Mouse (Mus musculus) retina, embryonic 14.5 days (tissue): ENCODE measurements around the gene Sumf2.
"Not testable (repeated sequence)": the region's sequence is repeated elsewhere in the genome, so short reads cannot be mapped to it uniquely, and the experiment has no call there.

Source experiments
- DNase-seq: peaks from one replicate; pipeline ENCODE4 v3.0.0-alpha.2; 2015; ENCODE audit warnings: low spot score

Sumf2 gene

DNA sequence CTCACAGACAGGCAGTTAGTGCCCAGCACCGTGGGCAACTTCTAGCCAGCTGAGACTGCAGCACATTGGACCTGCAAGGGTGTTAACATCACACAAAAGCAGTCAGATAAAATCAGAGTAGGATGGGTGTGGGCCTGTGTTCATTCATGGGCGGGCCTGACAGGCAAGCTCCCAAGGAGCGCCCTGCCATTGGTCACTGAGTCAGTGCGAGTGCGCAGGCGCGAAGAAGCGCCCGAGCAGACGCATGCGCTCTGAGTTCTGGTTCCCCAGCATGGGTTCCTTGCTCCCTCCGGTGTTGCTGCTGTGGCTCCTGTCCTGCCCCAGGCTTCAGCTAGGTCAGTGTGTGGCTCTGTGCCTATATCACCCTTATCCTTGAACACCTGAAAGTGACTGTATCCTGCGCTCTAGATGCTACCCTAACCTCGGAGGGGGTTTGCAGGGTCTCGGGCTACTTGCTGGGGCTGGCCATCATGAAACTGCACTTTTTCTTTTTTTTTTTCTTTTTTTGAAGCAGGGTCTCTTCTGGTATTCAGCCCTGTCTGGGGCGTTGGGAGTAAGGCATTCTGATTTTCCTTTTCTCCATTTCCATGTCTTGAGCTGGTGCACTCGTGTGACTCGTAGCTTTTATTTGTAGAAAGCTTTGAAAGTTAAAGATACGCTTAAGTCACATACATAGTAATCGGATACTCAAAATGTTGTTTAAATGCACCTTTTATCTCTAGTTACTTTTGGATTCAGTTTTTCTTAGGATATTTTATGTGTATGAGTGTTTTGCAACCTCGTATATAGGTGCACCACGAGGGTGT lies at the start of gene Sumf2:
TSS of gene Sumf2 (plus strand) at position 235 of the 806 bp plus-strand sequence.
- DNase-seq = peak; percentile 99

DNA sequence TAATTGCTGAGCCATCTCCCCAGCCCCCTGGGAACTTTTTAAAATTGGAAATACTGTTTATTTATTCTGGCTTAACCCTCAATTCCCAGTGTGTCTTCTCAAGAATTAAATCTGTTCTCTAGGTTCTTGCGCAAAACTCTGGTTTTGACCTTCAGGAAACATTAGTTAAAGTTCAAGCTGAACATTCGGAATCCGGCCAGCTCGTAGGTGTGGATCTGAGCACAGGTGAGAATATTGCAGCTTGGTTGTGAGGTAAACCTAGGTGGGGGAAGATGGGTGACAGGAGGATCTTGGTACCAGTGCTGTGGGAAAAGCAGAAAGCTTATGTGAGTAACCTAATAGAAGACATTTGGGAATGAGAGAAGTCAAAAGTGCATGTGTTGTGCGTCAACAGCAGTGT lies 1.9 kb upstream of the Sumf2 start:
- no peak for DNase-seq

- DNase-seq = no peak
These were observed 703 bp downstream of the Sumf2 start for GRCm38 (mm10) chr5:129847558-129847820.

- DNase-seq = no peak
These were observed 8.4 kb downstream of the Sumf2 start for GRCm38 (mm10) chr5:129855163-129855562.

DNA sequence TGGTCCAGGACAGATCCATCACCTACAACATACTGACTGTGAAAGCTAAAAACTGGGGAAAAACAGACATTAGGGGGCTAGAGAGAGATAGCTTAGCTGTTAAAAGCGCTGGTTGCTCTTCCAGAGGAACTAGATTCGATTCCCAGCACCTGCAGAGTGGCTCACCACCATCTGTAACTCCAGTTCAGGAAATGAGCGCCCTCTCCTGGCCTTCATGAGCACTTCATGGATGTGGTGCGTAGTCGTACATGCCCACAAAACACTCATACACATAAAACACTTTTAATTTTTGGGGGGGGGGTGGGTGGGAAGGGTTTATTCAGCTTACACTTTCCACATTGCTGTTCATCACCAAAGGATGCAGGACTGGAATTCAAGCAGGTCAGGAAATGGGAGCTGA lies 9.6 kb downstream of the Sumf2 start:
- no peak for DNase-seq

- DNase-seq = no peak
These were observed 15.5 kb downstream of the Sumf2 start for GRCm38 (mm10) chr5:129862325-129862724.

DNA sequence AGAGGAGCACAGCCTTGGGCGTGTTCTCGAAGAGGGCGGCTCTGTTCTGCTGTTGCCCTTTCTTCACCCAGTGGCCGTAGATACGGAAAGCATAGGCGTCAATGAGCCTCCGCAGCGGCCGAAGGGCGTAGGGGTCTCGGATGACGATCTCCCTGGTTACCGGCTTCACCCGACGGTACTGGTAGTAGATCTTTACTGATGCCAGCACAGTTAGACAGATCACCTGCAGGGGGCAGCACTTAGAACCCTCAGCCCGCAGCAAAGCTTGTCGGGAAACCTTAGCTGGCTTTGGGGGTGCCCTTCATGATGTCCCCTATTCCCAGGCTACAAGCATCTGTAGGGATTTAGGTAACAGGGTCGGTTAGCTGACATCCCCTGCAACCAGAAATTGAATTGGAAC lies 17.7 kb downstream of the Sumf2 start:
- DNase-seq = peak; percentile 64

- DNase-seq = no peak
These were observed 19.1 kb downstream of the Sumf2 start for GRCm38 (mm10) chr5:129865841-129866240.

DNA sequence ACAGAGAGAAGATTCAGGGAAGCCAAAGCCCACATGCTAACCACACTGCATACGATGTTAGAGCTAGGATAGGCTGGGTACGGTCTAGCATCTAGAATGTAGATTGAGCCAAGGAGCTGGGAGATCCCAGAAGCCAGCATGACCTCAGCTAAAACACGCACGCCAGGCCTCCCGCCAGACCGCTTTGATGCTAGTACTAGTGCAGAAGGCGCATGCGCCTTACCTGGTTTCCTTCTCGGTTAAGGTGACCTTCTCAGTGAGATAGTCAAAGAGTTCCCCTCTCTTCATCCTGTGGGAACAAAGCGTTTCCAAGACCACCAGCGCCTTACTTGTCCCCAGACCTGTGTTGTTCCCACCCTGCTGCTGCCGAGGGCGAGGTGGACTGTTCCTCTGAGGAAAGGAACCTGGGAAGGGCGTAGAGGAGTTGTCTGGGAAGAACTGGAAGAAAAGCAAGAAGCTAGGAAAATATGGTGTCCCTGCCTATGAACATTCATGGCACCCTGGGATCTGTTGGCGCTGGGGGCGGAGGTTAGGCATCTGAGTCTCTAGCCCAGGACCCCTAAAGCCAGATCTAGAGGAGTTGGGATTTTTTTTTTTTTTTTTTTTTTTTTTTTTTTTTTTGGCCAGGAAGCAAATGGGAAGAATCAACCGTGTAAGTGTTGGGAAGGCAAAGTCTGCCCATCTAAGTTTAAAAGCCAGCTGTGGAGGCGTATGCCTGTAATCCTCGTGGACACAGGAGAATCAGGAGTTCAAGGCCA lies 22.6 kb downstream of the Sumf2 start:
- no peak for DNase-seq

DNA sequence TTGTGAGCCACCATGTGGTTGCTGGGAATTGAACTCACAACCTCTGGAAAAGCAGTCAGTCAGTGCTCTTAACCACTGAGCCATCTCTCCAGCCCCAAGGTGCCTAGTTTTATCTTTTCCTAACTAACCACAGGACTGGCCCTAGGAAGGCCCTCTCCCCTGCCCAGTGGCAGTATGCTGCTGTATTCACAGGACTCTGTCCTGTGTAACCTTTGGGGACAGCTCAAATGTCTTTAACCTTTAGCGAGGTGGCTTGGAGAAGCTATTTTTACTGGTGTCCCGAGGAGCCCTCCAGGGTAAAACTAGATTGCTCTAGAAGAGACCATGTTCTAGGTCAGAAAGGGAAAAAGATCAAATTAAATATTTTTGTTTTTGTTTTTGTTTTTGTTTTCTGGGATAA lies 24.5 kb downstream of the Sumf2 start:
- DNase-seq = no peak

DNA sequence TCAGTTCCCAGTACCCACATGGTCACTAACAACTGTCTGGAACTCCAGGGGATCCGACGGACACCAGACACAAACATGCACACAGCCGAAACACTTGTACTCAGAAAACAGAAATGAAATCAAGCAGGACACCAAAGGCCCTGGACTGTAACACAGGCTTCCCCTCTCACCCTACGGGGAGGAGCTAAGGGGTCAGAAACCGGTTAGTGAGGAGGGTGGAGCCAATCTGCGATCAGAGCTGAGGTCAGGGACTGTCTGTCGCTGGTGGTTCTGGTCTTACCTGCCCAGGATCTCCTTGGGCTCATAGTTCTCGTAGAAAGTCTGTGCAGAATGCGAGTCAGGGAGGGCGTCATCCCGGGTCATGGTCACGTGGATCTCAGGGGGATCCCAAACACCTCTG lies 27.2 kb downstream of the Sumf2 start:
- no peak for DNase-seq

DNA sequence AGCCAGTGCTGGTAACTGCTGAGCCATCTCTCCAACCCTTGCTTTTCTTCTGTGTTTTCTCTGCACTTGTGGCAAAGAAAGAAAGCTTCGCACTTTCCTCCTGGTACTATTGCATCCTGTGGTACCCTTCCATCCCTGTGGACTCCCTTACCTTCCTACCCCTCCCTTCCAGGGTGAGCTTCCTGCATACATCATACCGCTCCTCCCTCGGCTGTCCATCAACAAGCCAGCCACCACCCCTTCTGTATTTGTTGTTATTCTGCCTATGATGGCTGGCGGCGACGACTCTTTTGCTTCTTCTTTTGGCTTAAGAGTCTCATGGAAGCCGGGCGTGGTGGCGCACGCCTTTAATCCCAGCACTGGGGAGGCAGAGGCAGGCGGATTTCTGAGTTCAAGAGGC lies 28.3 kb downstream of the Sumf2 start:
- DNase-seq = no peak

DNA sequence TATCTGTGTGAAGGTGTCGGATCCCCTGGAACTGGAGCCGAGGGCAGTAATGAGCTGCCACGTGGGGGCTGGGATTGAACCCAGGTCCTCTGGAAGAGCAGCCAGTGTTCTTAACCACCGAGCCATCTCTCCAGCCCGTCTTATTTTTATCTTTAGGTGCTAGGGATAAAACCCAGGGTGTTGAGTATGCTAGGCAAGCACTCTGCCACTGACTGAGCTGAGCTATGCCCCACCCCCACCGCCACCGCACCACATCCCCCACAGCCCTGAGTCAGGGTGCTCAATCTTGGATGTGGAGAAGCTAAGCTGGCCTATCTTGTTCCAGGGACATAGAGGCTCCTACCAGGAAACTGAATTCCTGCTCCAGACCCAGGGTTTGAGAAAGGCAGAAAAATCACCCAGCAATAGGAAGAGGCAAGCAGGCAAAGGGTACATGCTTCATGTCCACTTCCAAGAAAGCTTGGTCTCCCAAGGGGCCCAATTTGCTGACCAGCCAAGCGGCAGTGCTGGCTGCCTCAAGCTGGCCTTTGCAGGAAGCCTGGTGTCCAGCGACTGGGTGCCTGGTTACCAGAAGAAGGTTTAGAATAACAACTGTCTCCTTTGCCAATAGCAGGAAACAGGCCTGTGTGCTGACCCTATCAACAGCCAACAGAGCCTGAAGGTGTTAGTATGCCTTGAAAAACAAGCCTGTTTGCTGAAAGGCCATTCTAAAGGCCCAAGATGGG lies 31.1 kb downstream of the Sumf2 start:
- no peak for DNase-seq

- peak; percentile 44 for DNase-seq
These were observed 32.2 kb downstream of the Sumf2 start for GRCm38 (mm10) chr5:129878946-129879345.

DNA sequence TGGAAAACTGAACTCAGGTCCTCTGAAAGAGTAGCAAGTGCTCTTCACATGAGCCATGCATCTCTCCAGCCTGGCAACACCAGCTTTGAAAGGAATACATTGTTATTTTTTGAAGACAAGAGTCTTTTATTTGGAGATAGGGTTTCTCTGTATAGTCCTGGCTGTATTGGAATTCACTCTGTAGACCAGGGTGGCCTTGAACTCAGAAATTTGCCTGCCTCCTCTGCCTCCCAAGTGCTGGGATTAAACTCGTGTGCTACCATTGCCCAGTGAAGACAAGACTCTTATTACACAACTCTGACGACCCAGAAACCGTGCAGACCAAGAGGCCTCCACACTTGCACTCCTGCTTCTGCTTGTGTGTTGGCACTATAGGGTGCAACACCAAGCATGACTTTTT lies 33.1 kb downstream of the Sumf2 start:
- no peak for DNase-seq

DNA sequence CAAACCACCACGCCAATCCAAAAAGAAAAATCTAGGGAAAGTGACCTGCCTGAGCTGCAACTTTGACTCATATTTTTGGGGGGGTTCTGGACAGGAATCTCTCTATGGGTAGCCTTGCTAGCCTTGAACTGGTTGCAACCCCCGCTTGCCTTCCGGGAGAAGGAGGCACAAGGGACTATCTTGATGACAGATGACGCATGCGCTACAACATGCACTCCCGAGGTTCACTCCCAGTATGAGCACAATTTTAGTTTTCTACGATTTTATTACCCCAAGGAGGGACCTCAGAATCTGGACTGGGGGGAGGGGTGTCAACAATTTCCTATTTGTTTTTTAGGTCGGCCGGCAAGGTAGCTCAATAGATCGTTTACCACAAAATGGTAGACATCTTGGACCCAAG lies 39.5 kb downstream of the Sumf2 start:
- DNase-seq = no peak

GRCm38 (mm10) chr5:129886911-129887636 lies 40.3 kb downstream of the Sumf2 start, which contains the start of gene Chchd2:
Chchd2 (minus strand) TSS chr5:129887470.
- DNase-seq = peak; percentile 98

GRCm38 (mm10) chr5:129890390-129890789 lies 43.6 kb downstream of the Sumf2 start:
- not testable (repeated sequence) for DNase-seq

- DNase-seq = peak; percentile 97
These were observed 48.7 kb downstream of the Sumf2 start, which contains the start of gene Zbed5 for GRCm38 (mm10) chr5:129895198-129896088. Zbed5 (plus strand) TSS chr5:129895723.

GRCm38 (mm10) chr5:129898449-129898848 lies 51.7 kb downstream of the Sumf2 start, which contains the start of gene Phkg1:
Phkg1 (minus strand) TSS chr5:129898549.
- no peak for DNase-seq

- no peak for DNase-seq
These were observed 61.0 kb downstream of the Sumf2 start for GRCm38 (mm10) chr5:129907775-129908174.
